Mouse (Mus musculus): ENCODE results near the gene Uvrag.

- TF ChIP-seq CTCF (conservative IDR thresholded peaks at IDR 0.05; ENCODE audit: low read length): no peak
- no peak for TF ChIP-seq POU5F1 (IDR thresholded peaks at IDR 0.05; ENCODE audit: borderline replicate concordance, low read length)
Observed at GRCm38 (mm10) chr7:99162462-99162861, 21.5 kb upstream of the Uvrag start.
